Mouse (Mus musculus) leukemia stem cell, adult 10-12 weeks (primary cell): ENCODE results near the gene Sox12. TPM values are rescaled to one million over a fixed set of nuclear protein-coding genes. Genes with fewer than 3 reads are reported as not detected.

Source experiments
- polyA plus RNA-seq: library from polyadenylated mRNA; stranded (reverse); fragments of >175 nt; gene quantifications from 2 replicates; pipeline ENCODE4 v1.2.3, GENCODE M21; 2012; ENCODE audit warnings: low replicate concordance

Sox12 gene
- 83.5 and 117 TPM in 2 replicates for polyA plus RNA-seq

DNA sequence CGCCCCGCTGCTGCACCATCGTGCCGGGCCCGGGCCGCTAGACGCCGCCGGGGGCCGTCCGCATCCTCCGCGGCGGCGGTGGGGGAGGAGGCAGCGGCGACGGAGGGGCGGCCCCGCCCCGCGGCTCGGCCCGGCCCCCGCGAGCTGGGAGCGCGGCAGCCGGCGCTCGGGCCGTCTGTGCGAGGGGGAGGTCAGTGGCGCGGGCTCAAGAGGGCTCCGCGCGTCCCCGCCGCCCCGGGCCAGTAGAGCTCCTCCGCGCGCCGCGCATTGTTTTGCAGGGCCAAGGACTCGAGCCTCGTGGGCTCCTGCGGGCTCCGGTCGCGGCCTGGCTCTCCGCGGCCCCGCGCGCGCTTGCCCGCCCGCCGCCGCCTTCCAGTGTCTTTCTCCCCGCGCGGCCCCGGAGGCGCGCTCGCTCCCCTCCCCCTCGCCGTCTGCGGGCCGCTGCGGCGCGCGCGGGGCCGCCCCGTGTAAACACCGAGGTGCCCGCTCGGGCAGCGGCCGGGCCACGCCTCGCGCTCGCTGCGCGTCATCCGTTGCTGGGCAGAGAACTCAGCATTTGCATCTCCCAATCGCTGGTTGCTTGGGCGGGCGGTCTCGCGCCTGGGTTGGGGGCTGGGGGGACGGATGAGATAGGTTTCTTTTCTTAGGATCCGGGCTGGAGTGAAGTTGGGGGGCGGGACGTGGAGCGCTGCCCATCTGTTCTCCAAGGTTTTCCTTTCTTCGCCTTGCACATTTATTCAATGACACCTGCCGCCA, at the start of gene Sox12:
Gene Sox12 (minus strand): TSS at position 384 of the 756 bp plus-strand sequence.

DNA sequence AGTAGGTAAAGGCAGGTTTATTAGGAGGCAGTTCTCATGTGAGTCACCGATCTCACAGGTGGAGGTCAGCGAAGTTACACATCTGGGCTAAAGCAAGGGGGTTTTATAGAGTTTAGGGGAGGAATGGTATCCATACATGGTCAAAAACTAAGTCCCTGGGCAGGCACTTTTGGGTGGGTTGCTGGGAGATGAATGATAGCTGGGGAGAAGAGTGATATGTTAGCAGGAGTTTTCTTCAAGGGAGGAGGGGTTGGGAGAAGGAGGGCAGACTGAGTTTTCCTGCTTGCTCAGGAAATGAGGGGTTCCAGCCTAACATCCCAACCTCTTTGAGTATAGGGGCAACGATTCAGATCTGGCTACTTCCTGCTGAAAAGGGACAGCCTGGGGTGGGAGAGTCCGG, 17.4 kb upstream of the Sox12 start, which contains the start of gene 6820408C15Rik:
Gene 6820408C15Rik (plus strand): TSS at position 301 of the 400 bp plus-strand sequence.

GRCm38 (mm10) chr2:152414591-152415165, 16.8 kb upstream of the Sox12 start, which contains the start of gene Zcchc3:
Gene Zcchc3, minus strand, starts transcription at chr2:152415027.

DNA sequence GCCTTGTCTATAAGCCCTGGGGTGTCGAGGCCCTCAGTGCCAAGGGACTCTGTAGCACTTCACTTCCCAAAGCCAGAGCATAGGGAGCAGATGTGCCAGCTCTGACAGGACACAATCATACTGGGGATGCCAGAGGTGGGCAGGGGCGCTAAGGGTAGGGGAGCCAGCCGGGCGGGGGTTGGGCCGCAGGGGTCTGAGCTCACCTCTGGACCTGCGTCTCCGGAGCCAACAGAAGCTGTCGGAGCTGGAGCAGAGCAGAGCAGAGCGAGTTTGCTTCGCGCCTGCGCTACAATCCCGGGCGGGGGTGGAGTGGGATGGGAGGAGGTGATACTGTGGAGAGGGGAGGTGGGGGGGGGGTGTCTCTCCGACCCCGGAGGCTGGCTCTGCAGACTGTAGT, 21.5 kb downstream of the Sox12 start, which contains the start of gene Nrsn2:
Gene Nrsn2 (minus strand): TSS at position 294 of the 397 bp plus-strand sequence.

Other genes starting within 250 kb of the Sox12 start
- gene Csnk2a1, start 171.2 kb downstream of the Sox12 start, polyA plus RNA-seq, result 6.0 and 28.5 TPM in 2 replicates
- 11.0 and 17.6 TPM in 2 replicates for gene Tbc1d20, start 104.2 kb downstream of the Sox12 start, polyA plus RNA-seq
- gene Rbck1, start 65.4 kb downstream of the Sox12 start, polyA plus RNA-seq, result 305 and 315 TPM in 2 replicates
- 52.4 and 88.1 TPM in 2 replicates for gene Trib3, start 54.0 kb downstream of the Sox12 start, polyA plus RNA-seq
- gene Nrsn2, start 21.4 kb downstream of the Sox12 start, polyA plus RNA-seq, result not detected in 2 replicates
- 11.5 and 15.2 TPM in 2 replicates for gene Zcchc3, start 17.0 kb upstream of the Sox12 start, polyA plus RNA-seq
- gene 6820408C15Rik, start 17.5 kb upstream of the Sox12 start, polyA plus RNA-seq, result 0.20 TPM in 1 of 2 replicates, not detected in the other
- gene Defb23, start 66.6 kb upstream of the Sox12 start, polyA plus RNA-seq, result not detected in 2 replicates
- gene Defb20, start 79.0 kb upstream of the Sox12 start, polyA plus RNA-seq, result not detected in 2 replicates
- not detected in 2 replicates for gene Defb22, start 92.1 kb upstream of the Sox12 start, polyA plus RNA-seq
- not detected in 2 replicates for gene Defb26, start 113.6 kb upstream of the Sox12 start, polyA plus RNA-seq
- gene Defb28, start 120.2 kb upstream of the Sox12 start, polyA plus RNA-seq, result not detected in 2 replicates
- not detected in 2 replicates for gene Defb29, start 142.0 kb upstream of the Sox12 start, polyA plus RNA-seq
- not detected in 2 replicates for gene Gm17416, start 171.3 kb upstream of the Sox12 start, polyA plus RNA-seq
- gene Defb21, start 174.7 kb upstream of the Sox12 start, polyA plus RNA-seq, result not detected in 2 replicates
- gene Defb19, start 182.2 kb upstream of the Sox12 start, polyA plus RNA-seq, result not detected in 2 replicates
- gene Defb45, start 201.3 kb upstream of the Sox12 start, polyA plus RNA-seq, result not detected in 2 replicates
- not detected in 2 replicates for gene Defb36, start 206.3 kb upstream of the Sox12 start, polyA plus RNA-seq
- gene Defb25, start 225.0 kb upstream of the Sox12 start, polyA plus RNA-seq, result not detected in 2 replicates
- gene Rem1, start 228.9 kb upstream of the Sox12 start, polyA plus RNA-seq, result 0.80 and 2.1 TPM in 2 replicates